Mouse (Mus musculus): ENCODE measurements around the gene Strap. TPM values are rescaled to one million over a fixed set of nuclear protein-coding genes. Genes with fewer than 3 reads are reported as not detected.

Gene Strap
- total RNA-seq, 1 experiment = 109 TPM

- Histone ChIP-seq H3K4me1 (ENCODE audit: control insufficient read depth in 2 of 2, insufficient read depth in 2 of 2, low read length in 2 of 2, poor library complexity in 1 of 2) (no peaks in the 10 kb centered on the region), H3K9ac (ENCODE audit: insufficient read depth, low read depth, low read length, poor library complexity, severe bottlenecking) (no peak overlapping the region), H3K4me3 (ENCODE audit: insufficient read depth in 1 of 2, low read depth in 1 of 2, low read length in 2 of 2, poor library complexity in 1 of 2, severe bottlenecking in 1 of 2) (no peak overlapping the region), H3K9me3 (ENCODE audit: control insufficient read depth, insufficient read depth, low read depth, low read length) (no peaks in the 10 kb centered on the region), H3K27ac (ENCODE audit: insufficient read depth, low read depth, low read length, poor library complexity, severe bottlenecking) (no peak overlapping the region), H3K36me3 (ENCODE audit: control insufficient read depth, insufficient read depth, low read length, poor library complexity, severe bottlenecking) (no peaks in the 10 kb centered on the region)
- no peak for TF ChIP-seq CHD2 (IDR thresholded peaks at IDR 0.05; ENCODE audit: low read depth, low read length)
- TF ChIP-seq HCFC1 (IDR thresholded peaks at IDR 0.05; ENCODE audit: borderline replicate concordance, insufficient read depth, low read length) = no peak
- TF ChIP-seq ZC3H11A (IDR thresholded peaks at IDR 0.05; ENCODE audit: borderline replicate concordance, low read depth, low read length) = no peak
- no peak for TF ChIP-seq MAFK (IDR thresholded peaks at IDR 0.05; ENCODE audit: insufficient read depth, low read depth, low read length)
- TF ChIP-seq ZNF384 (IDR thresholded peaks at IDR 0.05; ENCODE audit: low read depth, low read length) = no peak
- DNase-seq (ENCODE audit: low read depth, low spot score) = no peak
- in situ Hi-C loops (cut with MboI; ENCODE audit: low sequenced_read_pairs in 2 of 2, unreplicated experiment in 2 of 2) = no loop called here
These were observed 44.2 kb upstream of the Strap start for GRCm38 (mm10) chr6:137690550-137691119.

- no peaks in the 10 kb centered on the region for H3K36me3 ChIP-seq (ENCODE audit: control insufficient read depth, insufficient read depth, low read length, poor library complexity, severe bottlenecking)
- TF ChIP-seq ZNF384 (IDR thresholded peaks at IDR 0.05; ENCODE audit: low read depth, low read length) = no peak
- no peak for TF ChIP-seq MAFK (IDR thresholded peaks at IDR 0.05; ENCODE audit: insufficient read depth, low read depth, low read length)
- TF ChIP-seq ZC3H11A (IDR thresholded peaks at IDR 0.05; ENCODE audit: borderline replicate concordance, low read depth, low read length) = no peak
- no peak for TF ChIP-seq CHD2 (IDR thresholded peaks at IDR 0.05; ENCODE audit: low read depth, low read length)
- no peak for TF ChIP-seq HCFC1 (IDR thresholded peaks at IDR 0.05; ENCODE audit: borderline replicate concordance, insufficient read depth, low read length)
- no peak overlapping the region for H3K9ac ChIP-seq (ENCODE audit: insufficient read depth, low read depth, low read length, poor library complexity, severe bottlenecking)
- no peak overlapping the region for H3K27ac ChIP-seq (ENCODE audit: insufficient read depth, low read depth, low read length, poor library complexity, severe bottlenecking)
- in situ Hi-C loops (cut with MboI; ENCODE audit: low sequenced_read_pairs in 2 of 2, unreplicated experiment in 2 of 2) = no loop called here
- no peaks in the 10 kb centered on the region for H3K4me1 ChIP-seq (ENCODE audit: control insufficient read depth in 2 of 2, insufficient read depth in 2 of 2, low read length in 2 of 2, poor library complexity in 1 of 2)
- no peak for DNase-seq (ENCODE audit: low read depth, low spot score)
- H3K9me3 ChIP-seq (ENCODE audit: control insufficient read depth, insufficient read depth, low read depth, low read length) = no peaks in the 10 kb centered on the region
- H3K4me3 ChIP-seq (ENCODE audit: insufficient read depth in 1 of 2, low read depth in 1 of 2, low read length in 2 of 2, poor library complexity in 1 of 2, severe bottlenecking in 1 of 2) = no peak overlapping the region
These were observed 40.6 kb upstream of the Strap start for GRCm38 (mm10) chr6:137694310-137694709.

GRCm38 (mm10) chr6:137695046-137695445, 39.8 kb upstream of the Strap start:
- Histone ChIP-seq H3K4me3 (ENCODE audit: insufficient read depth in 1 of 2, low read depth in 1 of 2, low read length in 2 of 2, poor library complexity in 1 of 2, severe bottlenecking in 1 of 2) (no peak overlapping the region), H3K36me3 (ENCODE audit: control insufficient read depth, insufficient read depth, low read length, poor library complexity, severe bottlenecking) (no peaks in the 10 kb centered on the region), H3K9me3 (ENCODE audit: control insufficient read depth, insufficient read depth, low read depth, low read length) (no peaks in the 10 kb centered on the region), H3K27ac (ENCODE audit: insufficient read depth, low read depth, low read length, poor library complexity, severe bottlenecking) (no peak overlapping the region), H3K4me1 (ENCODE audit: control insufficient read depth in 2 of 2, insufficient read depth in 2 of 2, low read length in 2 of 2, poor library complexity in 1 of 2) (no peaks in the 10 kb centered on the region), H3K9ac (ENCODE audit: insufficient read depth, low read depth, low read length, poor library complexity, severe bottlenecking) (no peak overlapping the region)
- no peak for TF ChIP-seq CHD2 (IDR thresholded peaks at IDR 0.05; ENCODE audit: low read depth, low read length)
- in situ Hi-C loops (cut with MboI; ENCODE audit: low sequenced_read_pairs in 2 of 2, unreplicated experiment in 2 of 2) = no loop called here
- no peak for DNase-seq (ENCODE audit: low read depth, low spot score)

- in situ Hi-C loops (cut with MboI; ENCODE audit: low sequenced_read_pairs in 2 of 2, unreplicated experiment in 2 of 2) = no loop called here
- H3K9me3 ChIP-seq (ENCODE audit: control insufficient read depth, insufficient read depth, low read depth, low read length) = no peaks in the 10 kb centered on the region
- no peak overlapping the region for H3K9ac ChIP-seq (ENCODE audit: insufficient read depth, low read depth, low read length, poor library complexity, severe bottlenecking)
- H3K27ac ChIP-seq (ENCODE audit: insufficient read depth, low read depth, low read length, poor library complexity, severe bottlenecking) = no peak overlapping the region
- no peak overlapping the region for H3K4me3 ChIP-seq (ENCODE audit: insufficient read depth in 1 of 2, low read depth in 1 of 2, low read length in 2 of 2, poor library complexity in 1 of 2, severe bottlenecking in 1 of 2)
- no peaks in the 10 kb centered on the region for H3K4me1 ChIP-seq (ENCODE audit: control insufficient read depth in 2 of 2, insufficient read depth in 2 of 2, low read length in 2 of 2, poor library complexity in 1 of 2)
- no peak for DNase-seq (ENCODE audit: low read depth, low spot score)
- TF ChIP-seq MAFK (IDR thresholded peaks at IDR 0.05; ENCODE audit: insufficient read depth, low read depth, low read length) = no peak
- TF ChIP-seq CHD2 (IDR thresholded peaks at IDR 0.05; ENCODE audit: low read depth, low read length) = no peak
- no peak for TF ChIP-seq ZC3H11A (IDR thresholded peaks at IDR 0.05; ENCODE audit: borderline replicate concordance, low read depth, low read length)
- no peak for TF ChIP-seq HCFC1 (IDR thresholded peaks at IDR 0.05; ENCODE audit: borderline replicate concordance, insufficient read depth, low read length)
- no peak for TF ChIP-seq ZNF384 (IDR thresholded peaks at IDR 0.05; ENCODE audit: low read depth, low read length)
- no peaks in the 10 kb centered on the region for H3K36me3 ChIP-seq (ENCODE audit: control insufficient read depth, insufficient read depth, low read length, poor library complexity, severe bottlenecking)
These were observed 38.3 kb upstream of the Strap start for GRCm38 (mm10) chr6:137696445-137697204.
